Mouse (Mus musculus) liver, embryonic 16.5 days (tissue): ENCODE results near the gene Fscn1. TPM values are rescaled to one million over a fixed set of nuclear protein-coding genes. Genes with fewer than 3 reads are reported as not detected.
A peak's percentile ranks its signal among the peaks of the same experiment; 100 is the strongest.

Experiments
- ATAC-seq: fragments of 200-750 bp; cut with Nextera tagmentation; 2 replicates; pipeline ENCODE4 v1.8.0; 2017; ENCODE audit warnings: low read depth, mild to moderate bottlenecking, moderate number of reproducible peaks, moderate library complexity
- H3K27ac ChIP-seq: fragments of 300-500 bp; sonication (generic); 2 replicates; pipeline ENCODE4 v1.5.1; 2014; ENCODE audit warnings: mild to moderate bottlenecking, low read length
- H3K27me3 ChIP-seq: fragments of 300-500 bp; sonication (generic); 2 replicates; pipeline ENCODE4 v1.6.1; 2014; ENCODE audit warnings: low read depth, low read length, mixed read lengths; ENCODE audit not compliant: control insufficient read depth, insufficient read depth
- H3K36me3 ChIP-seq: fragments of 300-500 bp; sonication (generic); 2 replicates; pipeline ENCODE4 v1.6.1; 2014; ENCODE audit warnings: mild to moderate bottlenecking; ENCODE audit not compliant: control insufficient read depth, insufficient read depth
- H3K4me1 ChIP-seq: fragments of 300-500 bp; sonication (generic); 2 replicates; pipeline ENCODE4 v1.6.1; 2014; ENCODE audit warnings: low read depth, low read length, mixed read lengths; ENCODE audit not compliant: control insufficient read depth
- H3K4me2 ChIP-seq: fragments of 300-500 bp; sonication (generic); 2 replicates; pipeline ENCODE4 v1.6.1; 2014; ENCODE audit warnings: low read depth, low read length, mixed read lengths
- H3K4me3 ChIP-seq: fragments of 300-500 bp; sonication (generic); 2 replicates; pipeline ENCODE4 v1.5.1; 2014; ENCODE audit warnings: low read depth, mild to moderate bottlenecking, low read length
- H3K9ac ChIP-seq: fragments of 300-500 bp; sonication (generic); 2 replicates; pipeline ENCODE4 v1.6.1; 2014; ENCODE audit warnings: low read depth, low read length
- H3K9me3 ChIP-seq: fragments of 300-500 bp; sonication (generic); replicated peaks from 2 replicates; pipeline ENCODE4 v1.6.1; 2016; ENCODE audit warnings: low read length; ENCODE audit not compliant: control insufficient read depth
- WGBS: fragments of 180-500 bp; shearing (Covaris S2); extraction: QIAGEN DNeasy Blood & Tissue Kit; methylation state at CpG from one replicate; pipeline ENCODE4 v1.1.7; 2014; ENCODE audit not compliant: insufficient replicate concordance; 5-methylcytosine and 5-hydroxymethylcytosine counted together
- polyA plus RNA-seq: library from polyadenylated mRNA; unstranded; fragments of >200 nt; fragmentation: Nextera tagmentation; extraction: Ambion mirVana; gene quantifications from 2 replicates; pipeline ENCODE4 v1.2.1, GENCODE M21; 2015

Gene Fscn1
- polyA plus RNA-seq, 1 experiment from 2014 or later: 20.4 TPM

DNA sequence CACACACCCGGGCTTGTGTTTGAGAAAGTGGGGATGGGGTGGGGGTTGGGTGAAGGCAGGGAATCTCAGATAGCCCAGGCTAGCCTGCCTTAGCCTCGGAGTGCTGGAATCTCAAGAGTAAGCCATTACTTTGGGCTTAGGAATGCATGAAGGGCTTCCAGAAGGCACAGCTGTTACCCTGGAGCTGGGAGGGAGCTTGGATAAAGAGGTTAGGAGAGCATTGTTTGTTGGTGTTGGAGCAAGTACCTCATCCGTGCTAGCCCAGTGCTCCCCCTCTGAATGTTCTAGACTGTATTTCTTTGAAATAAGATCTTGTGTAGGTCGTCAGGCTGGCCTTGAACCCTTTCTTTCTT is 30.8 kb upstream of the Fscn1 start:
- peak overlapping the region; percentile 65 for H3K4me3 ChIP-seq
- H3K4me2 ChIP-seq: peak overlapping the region; percentile 90
- peak overlapping the region; percentile 79 for H3K27ac ChIP-seq
- ATAC-seq: no peak; the same call in 1 of the 2 replicates
- no peaks in the 10 kb centered on the region for H3K36me3 ChIP-seq
- peak overlapping the region; percentile 78 for H3K9ac ChIP-seq
- 18% methylated on average over 4 of the region's 4 CpGs for WGBS
- H3K27me3 ChIP-seq: no peaks in the 10 kb centered on the region
- peaks cover 50% of the 10 kb centered on the region for H3K4me1 ChIP-seq
- no peaks in the 10 kb centered on the region for H3K9me3 ChIP-seq

DNA sequence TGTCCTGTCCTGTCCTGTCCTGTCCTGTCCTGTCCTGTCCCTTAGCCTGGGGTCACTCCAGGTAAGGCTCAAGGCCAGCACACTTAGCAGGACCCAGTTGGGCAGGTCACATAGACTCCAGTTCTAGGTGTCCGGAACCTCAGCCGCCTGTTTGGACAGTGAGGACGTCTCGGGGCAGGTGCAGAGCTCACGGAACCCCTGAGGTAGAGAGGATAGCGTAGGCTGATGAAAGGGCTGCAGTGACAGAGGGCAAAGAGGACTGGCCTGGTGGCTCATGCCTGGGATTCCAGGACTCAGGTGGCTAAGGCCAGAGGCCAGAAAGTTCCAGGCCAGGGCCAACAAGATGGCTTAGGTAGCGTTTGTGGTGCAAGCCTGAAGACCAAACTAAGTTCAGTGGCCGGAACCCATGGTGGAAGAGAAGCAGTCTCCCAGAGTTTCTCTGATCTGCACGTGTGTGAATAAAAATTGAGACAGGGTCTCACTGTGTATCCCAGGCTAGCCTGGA is 28.9 kb upstream of the Fscn1 start:
- peak overlapping the region; percentile 54; the same call in 1 of the 2 replicates for H3K4me2 ChIP-seq
- no peak overlapping the region for H3K4me3 ChIP-seq
- 85% methylated on average over 9 of the region's 9 CpGs for WGBS
- H3K27ac ChIP-seq: peak overlapping the region; percentile 60
- H3K36me3 ChIP-seq: no peaks in the 10 kb centered on the region
- ATAC-seq: no peak
- peaks cover 45% of the 10 kb centered on the region for H3K4me1 ChIP-seq
- peak overlapping the region; percentile 43 for H3K9ac ChIP-seq
- H3K27me3 ChIP-seq: no peaks in the 10 kb centered on the region
- H3K9me3 ChIP-seq: no peaks in the 10 kb centered on the region

DNA sequence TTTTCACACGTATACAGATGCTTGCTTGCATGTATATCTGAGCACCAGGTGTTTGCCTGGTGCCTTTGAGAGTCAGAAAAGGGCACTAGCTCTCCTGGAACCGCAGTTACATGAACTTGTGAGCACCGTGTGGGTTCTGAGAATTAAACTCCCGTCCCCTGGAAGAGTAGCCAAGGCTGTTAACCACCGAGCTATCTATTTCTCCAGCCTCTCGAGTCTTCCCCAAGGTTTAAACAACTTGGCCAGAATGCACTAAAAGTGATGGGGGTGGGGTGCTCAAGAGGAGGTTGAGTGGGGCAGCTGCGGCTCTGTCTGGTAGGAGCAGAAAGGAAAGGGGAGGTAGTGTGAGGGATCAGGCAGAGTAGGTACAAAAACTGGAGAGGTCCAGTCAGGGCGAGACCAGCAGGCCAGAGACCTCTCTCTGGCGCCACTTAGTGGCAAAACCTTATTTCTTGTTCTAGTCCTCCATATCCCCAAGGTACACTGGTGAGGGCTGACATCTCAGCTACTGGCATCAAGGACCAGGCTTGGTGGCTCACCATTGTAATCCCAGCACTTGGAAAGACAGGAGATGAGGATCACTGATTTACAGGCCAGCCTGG is 28.0 kb upstream of the Fscn1 start:
- Histone ChIP-seq H3K9ac (peak overlapping the region; percentile 43), H3K4me1 (peaks cover 42% of the 10 kb centered on the region), H3K4me2 (peak overlapping the region; percentile 54), H3K36me3 (no peaks in the 10 kb centered on the region), H3K27me3 (no peaks in the 10 kb centered on the region), H3K9me3 (no peaks in the 10 kb centered on the region), H3K4me3 (peak overlapping the region; percentile 27), H3K27ac (peak overlapping the region; percentile 60)
- ATAC-seq: peak; percentile 69
- WGBS: 6% methylated on average over 9 of the region's 9 CpGs

DNA sequence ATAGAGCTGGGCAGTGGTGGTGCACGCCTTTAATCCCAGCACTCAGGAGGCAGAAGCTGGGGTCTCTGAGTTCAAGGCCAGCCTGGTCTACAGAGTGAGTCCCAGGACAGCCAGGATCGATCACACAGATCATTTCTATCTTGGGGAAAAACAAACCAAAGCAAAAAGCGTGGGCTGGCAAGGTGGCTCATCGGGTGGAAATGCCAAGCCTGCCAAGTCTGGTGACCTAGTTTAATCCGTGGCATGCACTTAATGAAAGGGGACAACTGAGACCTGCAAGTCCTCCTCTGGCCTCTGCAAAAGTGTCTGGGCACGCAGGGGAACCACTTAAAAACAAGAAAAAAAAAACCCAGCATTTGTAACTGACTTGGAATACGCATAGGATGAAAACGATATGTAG is 27.4 kb upstream of the Fscn1 start:
- no peak overlapping the region for H3K9ac ChIP-seq
- ATAC-seq: no peak
- no peaks in the 10 kb centered on the region for H3K9me3 ChIP-seq
- no peak overlapping the region for H3K4me2 ChIP-seq
- H3K27me3 ChIP-seq: no peaks in the 10 kb centered on the region
- H3K36me3 ChIP-seq: no peaks in the 10 kb centered on the region
- 70% methylated on average over 8 of the region's 8 CpGs for WGBS
- H3K4me1 ChIP-seq: peaks cover 39% of the 10 kb centered on the region
- no peak overlapping the region for H3K27ac ChIP-seq
- no peak overlapping the region for H3K4me3 ChIP-seq

DNA sequence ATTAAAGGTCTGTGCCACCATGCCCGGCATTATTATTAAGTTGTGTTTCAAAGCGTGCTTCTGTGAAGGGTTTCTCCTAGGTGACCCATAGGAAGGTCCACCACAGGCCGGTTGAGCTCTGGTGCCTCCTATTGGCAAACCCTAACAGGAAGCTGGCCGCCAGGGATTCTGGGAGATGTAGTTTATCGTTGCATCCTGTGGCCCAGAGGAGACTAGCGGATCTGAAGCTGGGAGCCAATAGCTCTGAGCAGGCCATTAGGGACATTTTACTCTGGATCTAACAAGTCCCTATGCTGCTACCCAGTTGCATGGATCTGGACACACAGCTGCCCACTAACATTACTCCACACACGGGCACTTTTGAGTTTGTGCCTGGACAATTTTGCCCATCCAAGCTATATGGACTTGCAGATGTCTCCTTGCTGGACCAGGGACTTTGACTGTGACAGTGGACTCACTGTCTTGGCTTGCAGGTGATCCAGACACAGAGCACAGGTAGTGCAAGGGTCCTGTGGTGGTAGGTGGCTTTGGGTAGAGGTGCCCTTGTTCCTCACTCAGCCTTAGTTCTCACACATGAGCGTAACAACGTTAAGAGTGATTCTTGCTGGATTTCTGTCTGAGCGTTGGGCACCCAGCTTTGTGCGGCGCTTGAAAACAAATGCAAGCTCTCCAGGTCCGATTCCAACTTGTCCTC is 24.4 kb upstream of the Fscn1 start:
- WGBS: 16% methylated on average over 13 of the region's 13 CpGs
- Histone ChIP-seq H3K4me3 (peak overlapping the region; percentile 38), H3K27ac (peak overlapping the region; percentile 22; the same call in 1 of the 2 replicates), H3K9ac (peak overlapping the region; percentile 52), H3K9me3 (no peaks in the 10 kb centered on the region), H3K36me3 (no peaks in the 10 kb centered on the region), H3K27me3 (no peaks in the 10 kb centered on the region), H3K4me2 (peak overlapping the region; percentile 52), H3K4me1 (peaks cover 33% of the 10 kb centered on the region)
- ATAC-seq: peak; percentile 67

DNA sequence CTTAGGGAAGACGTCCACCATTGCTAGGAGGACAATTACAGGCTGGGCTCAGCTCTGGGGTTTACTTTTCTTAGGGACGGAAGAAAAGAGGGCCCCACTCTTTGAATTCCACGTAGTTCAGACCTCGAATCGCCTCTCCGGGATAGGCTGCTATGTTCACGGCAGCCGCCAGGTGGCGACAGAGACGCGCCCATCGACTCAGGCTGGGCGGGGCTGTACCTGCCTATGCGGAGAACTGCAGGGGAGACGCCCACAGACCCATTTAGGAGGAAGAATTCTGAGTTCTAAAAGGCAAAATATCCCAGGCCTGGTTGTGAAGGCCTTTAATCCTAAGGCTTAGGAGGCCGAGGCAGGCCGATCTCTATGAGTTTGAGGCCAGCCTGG is 23.8 kb upstream of the Fscn1 start:
- 3% methylated on average over 17 of the region's 17 CpGs for WGBS
- peaks cover 31% of the 10 kb centered on the region for H3K4me1 ChIP-seq
- peak overlapping the region; percentile 22; the same call in 1 of the 2 replicates for H3K27ac ChIP-seq
- no peaks in the 10 kb centered on the region for H3K27me3 ChIP-seq
- H3K36me3 ChIP-seq: no peaks in the 10 kb centered on the region
- H3K9me3 ChIP-seq: no peaks in the 10 kb centered on the region
- H3K4me2 ChIP-seq: peak overlapping the region; percentile 52
- H3K9ac ChIP-seq: peak overlapping the region; percentile 52
- peak overlapping the region; percentile 38 for H3K4me3 ChIP-seq
- ATAC-seq: peak; percentile 52

DNA sequence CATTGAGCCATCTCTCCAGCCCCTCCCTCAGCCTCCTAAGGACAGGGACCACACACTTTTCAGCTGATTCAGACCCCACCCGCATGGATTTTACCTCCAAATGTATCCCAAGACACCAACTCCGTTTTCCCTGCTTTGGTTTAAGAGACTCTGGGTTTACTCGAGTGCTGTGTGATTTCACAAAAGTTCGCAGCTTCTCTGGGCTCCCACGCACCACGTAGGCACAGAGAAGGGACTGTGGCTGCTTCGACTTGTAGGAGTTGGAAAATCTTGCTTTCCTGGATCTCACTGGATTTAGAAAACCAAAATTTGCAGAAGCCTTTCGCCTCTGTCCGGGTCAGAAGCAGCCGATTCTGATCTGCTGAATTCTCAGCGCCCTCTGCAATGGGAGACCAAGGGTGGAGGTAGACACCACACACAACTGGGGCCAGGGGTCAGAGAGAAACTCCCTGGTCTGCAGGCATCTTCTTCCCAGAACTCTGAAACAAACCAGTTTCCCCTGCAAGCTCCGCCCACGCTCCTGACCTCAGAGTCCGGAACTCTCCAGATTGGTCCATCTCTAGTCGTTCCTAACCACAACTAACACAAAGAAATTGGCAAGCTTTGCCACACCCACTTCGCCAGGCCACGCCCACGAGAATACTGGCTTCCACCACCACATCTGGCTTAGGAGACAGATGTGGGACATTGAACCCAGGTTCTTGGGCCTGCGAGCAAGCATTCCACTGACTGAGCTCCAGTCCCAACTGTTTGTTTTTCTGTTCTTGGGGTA is 22.0 kb upstream of the Fscn1 start:
- 27% methylated on average over 19 of the region's 19 CpGs for WGBS

DNA sequence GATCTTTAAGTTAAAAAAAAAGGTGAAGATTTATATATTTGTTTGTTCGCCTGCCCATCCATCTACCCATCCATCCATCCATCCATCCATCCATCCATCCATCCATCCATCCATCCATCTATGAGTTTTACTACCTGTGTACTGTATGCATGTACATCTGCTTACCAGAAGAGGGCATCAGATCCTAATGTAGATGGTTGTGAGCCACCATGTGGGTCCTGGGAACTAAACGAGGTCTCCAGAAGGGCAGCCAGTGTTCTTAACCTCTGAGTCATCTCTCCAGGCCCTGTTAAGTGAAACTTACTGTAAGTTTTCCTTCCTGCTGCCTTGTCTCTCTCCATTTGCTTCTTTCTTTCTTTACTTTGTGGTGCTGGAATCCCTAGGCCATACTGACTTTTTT is 19.8 kb upstream of the Fscn1 start:
- Histone ChIP-seq H3K9me3 (no peaks in the 10 kb centered on the region), H3K4me1 (peaks cover 22% of the 10 kb centered on the region), H3K4me3 (no peak overlapping the region), H3K9ac (no peak overlapping the region), H3K4me2 (no peak overlapping the region), H3K27me3 (no peaks in the 10 kb centered on the region), H3K27ac (no peak overlapping the region), H3K36me3 (no peaks in the 10 kb centered on the region)
- 39% methylated on average over 2 of the region's 2 CpGs for WGBS
- ATAC-seq: no peak

More for the DNA sequence above, 22.0 kb upstream of the Fscn1 start:
- Histone ChIP-seq H3K4me1 (peaks cover 22% of the 10 kb centered on the region), H3K27me3 (no peaks in the 10 kb centered on the region), H3K9ac (0 out of 2 replicates have a peak overlapping the region, but pooled peaks have one; percentile 12), H3K27ac (no peak overlapping the region), H3K4me2 (peak overlapping the region; percentile 33), H3K9me3 (no peaks in the 10 kb centered on the region), H3K36me3 (no peaks in the 10 kb centered on the region), H3K4me3 (no peak overlapping the region)
- no peak for ATAC-seq
